Mouse (Mus musculus) thymus, adult 2 months (tissue): ENCODE data around the gene Nhsl1.

Experiments
- CTCF ChIP-seq: fragments of 200-500 bp; IDR thresholded peaks from 2 replicates; pipeline ENCODE4 v1.5.1; 2012; ENCODE audit warnings: mild to moderate bottlenecking, control low read depth, low read length, moderate library complexity, borderline replicate concordance; ENCODE audit not compliant: control insufficient read depth, poor library complexity, insufficient read depth; ENCODE audit errors: extremely low read depth
- POLR2A ChIP-seq: fragments of 200-500 bp; IDR thresholded peaks from 2 replicates; pipeline ENCODE4 v1.6.1; 2012; ENCODE audit warnings: mild to moderate bottlenecking, low read length, control low read depth, moderate library complexity; ENCODE audit not compliant: control insufficient read depth, poor library complexity, insufficient read depth; ENCODE audit errors: extremely low read depth

DNA sequence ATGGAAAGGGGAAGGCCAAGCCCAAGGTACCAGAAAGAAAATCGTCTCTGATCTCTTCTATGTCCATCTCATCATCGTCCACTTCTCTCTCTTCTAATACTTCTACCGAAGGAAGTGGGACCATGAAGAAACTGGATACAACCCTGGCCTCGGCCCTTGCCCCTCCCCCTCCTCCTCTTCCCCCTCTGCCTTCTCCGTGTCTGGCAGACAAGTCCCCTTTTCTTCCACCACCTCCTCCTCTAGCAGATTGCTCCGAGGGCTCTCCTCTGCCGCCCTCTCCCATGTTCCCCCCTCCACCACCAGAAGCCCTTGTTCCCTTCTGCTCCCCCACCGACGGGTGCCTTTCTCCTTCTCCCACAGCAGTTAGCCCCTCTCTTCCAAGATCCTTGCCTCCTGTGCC is 206.9 kb downstream of the Nhsl1 start:
- no peak for TF ChIP-seq CTCF
- TF ChIP-seq POLR2A: no peak
